Mouse (Mus musculus) MEL (cell line): ENCODE measurements around the gene Tspan4. TPM values are rescaled to one million over a fixed set of nuclear protein-coding genes. Genes with fewer than 3 reads are reported as not detected.

Source experiments
- DNase-seq: peaks from one replicate; pipeline ENCODE4 v3.0.0; 2011; ENCODE audit warnings: low read depth, low spot score
- H3K27ac ChIP-seq: 2 replicates; pipeline ENCODE4 v1.5.1; 2012; ENCODE audit warnings: low read depth, mild to moderate bottlenecking, control low read depth, low read length, moderate library complexity; ENCODE audit not compliant: control insufficient read depth
- H3K27me3 ChIP-seq, 2 experiments: fragments of 150-350 bp in 1 of 2; sonication (generic) in 1 of 2; 2 replicates each; pipeline ENCODE4 v1.6.1; 2012; ENCODE audit warnings: low read length in 2 of 2, mild to moderate bottlenecking in 2 of 2, improper control_type of control experiment in 1 of 2, moderate library complexity in 1 of 2; ENCODE audit not compliant: insufficient read depth in 2 of 2, control insufficient read depth in 1 of 2
- H3K36me3 ChIP-seq, 2 experiments: 2 replicates each; pipeline ENCODE4 v1.6.1; 2012 to 2014; ENCODE audit warnings: low read length in 2 of 2, improper control_type of control experiment in 1 of 2, inconsistent platforms in 1 of 2, mild to moderate bottlenecking in 1 of 2; ENCODE audit not compliant: insufficient read depth in 2 of 2, control insufficient read depth in 1 of 2
- H3K4me1 ChIP-seq, 2 experiments: fragments of 150-350 bp in 1 of 2; sonication (generic) in 1 of 2; 2 replicates each; pipeline ENCODE4 v1.6.1; 2012; ENCODE audit warnings: low read length in 2 of 2, improper control_type of control experiment in 1 of 2, mild to moderate bottlenecking in 1 of 2; ENCODE audit not compliant: insufficient read depth in 2 of 2, control insufficient read depth in 1 of 2
- H3K4me3 ChIP-seq, 2 experiments: fragments of 150-350 bp in 1 of 2; sonication (generic) in 1 of 2; 2 replicates each; pipeline ENCODE4 v1.5.1; 2012; ENCODE audit warnings: low read depth in 2 of 2, low read length in 2 of 2, mild to moderate bottlenecking in 2 of 2, moderate library complexity in 2 of 2, control low read depth in 1 of 2, improper control_type of control experiment in 1 of 2; ENCODE audit not compliant: control insufficient read depth in 1 of 2, insufficient read depth in 1 of 2
- H3K79me2 ChIP-seq: 2 replicates; pipeline ENCODE4 v1.6.1; 2012; ENCODE audit warnings: mild to moderate bottlenecking, low read length, moderate library complexity; ENCODE audit not compliant: control insufficient read depth, poor library complexity, insufficient read depth
- H3K9ac ChIP-seq: 2 replicates; pipeline ENCODE4 v1.6.1; 2012; ENCODE audit warnings: low read depth, mild to moderate bottlenecking, control low read depth, low read length, moderate library complexity; ENCODE audit not compliant: control insufficient read depth, poor library complexity, severe bottlenecking
- H3K9me3 ChIP-seq: fragments of 150-350 bp; sonication (generic); replicated peaks from 2 replicates; pipeline ENCODE4 v1.6.1; 2012; ENCODE audit warnings: mild to moderate bottlenecking, low read length, improper control_type of control experiment, moderate library complexity; ENCODE audit not compliant: insufficient read depth
- BHLHE40 ChIP-seq: IDR thresholded peaks from 2 replicates; pipeline ENCODE4 v1.6.1; 2012; ENCODE audit warnings: low read depth, mild to moderate bottlenecking, inconsistent platforms, low read length, improper control_type of control experiment, borderline replicate concordance
- CTCF ChIP-seq, 3 experiments: IDR thresholded peaks in 2 of 3; conservative IDR thresholded peaks in 1 of 3; 2 replicates each; pipeline ENCODE4 v1.5.1; 2011 to 2012; ENCODE audit warnings: low read length in 3 of 3, low read depth in 2 of 3, mild to moderate bottlenecking in 2 of 3, improper control_type of control experiment in 1 of 3, inconsistent platforms in 1 of 3, mixed read lengths in 1 of 3, moderate library complexity in 1 of 3; ENCODE audit not compliant: control insufficient read depth in 1 of 3, insufficient read depth in 1 of 3, poor library complexity in 1 of 3, severe bottlenecking in 1 of 3
- E2F4 ChIP-seq: IDR thresholded peaks from 2 replicates; pipeline ENCODE4 v1.6.1; 2011; ENCODE audit warnings: low read depth, low read length, improper control_type of control experiment, borderline replicate concordance
- ELF1 ChIP-seq: IDR thresholded peaks from 2 replicates; pipeline ENCODE4 v1.6.1; 2014; ENCODE audit warnings: low read depth, mild to moderate bottlenecking, inconsistent platforms, low read length, improper control_type of control experiment, moderate library complexity
- GABPA ChIP-seq: IDR thresholded peaks from 2 replicates; pipeline ENCODE4 v1.6.1; 2012; ENCODE audit warnings: low read depth, mild to moderate bottlenecking, inconsistent platforms, low read length, improper control_type of control experiment, moderate library complexity
- GATA1 ChIP-seq: IDR thresholded peaks from 2 replicates; pipeline ENCODE4 v1.6.1; 2011; ENCODE audit warnings: low read depth, low read length, improper control_type of control experiment
- JUND ChIP-seq: IDR thresholded peaks from 2 replicates; pipeline ENCODE4 v1.6.1; 2011; ENCODE audit warnings: low read depth, mild to moderate bottlenecking, improper control_type of control experiment, low read length
- KAT2A ChIP-seq: conservative IDR thresholded peaks from 2 replicates; pipeline ENCODE4 v1.6.1; 2012; ENCODE audit warnings: low read depth, low read length, improper control_type of control experiment, inconsistent platforms
- MAX ChIP-seq: IDR thresholded peaks from 2 replicates; pipeline ENCODE4 v1.6.1; 2011; ENCODE audit warnings: low read length, improper control_type of control experiment
- MXI1 ChIP-seq: IDR thresholded peaks from 2 replicates; pipeline ENCODE4 v1.6.1; 2011; ENCODE audit warnings: mild to moderate bottlenecking, low read depth, low read length, improper control_type of control experiment
- MYB ChIP-seq: IDR thresholded peaks from 2 replicates; pipeline ENCODE4 v1.6.1; 2011; ENCODE audit warnings: mild to moderate bottlenecking, low read depth, low read length, improper control_type of control experiment
- POLR2A ChIP-seq, 2 experiments: IDR thresholded peaks; 2 replicates each; pipeline ENCODE4 v1.6.1; 2011 to 2012; ENCODE audit warnings: low read length in 2 of 2, mild to moderate bottlenecking in 2 of 2, control low read depth in 1 of 2, improper control_type of control experiment in 1 of 2, low read depth in 1 of 2, moderate library complexity in 1 of 2; ENCODE audit not compliant: control insufficient read depth in 1 of 2, insufficient read depth in 1 of 2, poor library complexity in 1 of 2
- POLR2AphosphoS2 ChIP-seq: IDR thresholded peaks from 2 replicates; pipeline ENCODE4 v1.6.1; 2011; ENCODE audit warnings: low read length, improper control_type of control experiment
- POLR2AphosphoS5 ChIP-seq: IDR thresholded peaks from 2 replicates; pipeline ENCODE4 v1.6.1; 2012; ENCODE audit warnings: low read depth, borderline replicate concordance, mild to moderate bottlenecking, inconsistent platforms, low read length, moderate library complexity, mixed read lengths
- RCOR1 ChIP-seq: IDR thresholded peaks from 2 replicates; pipeline ENCODE4 v1.6.1; 2012; ENCODE audit warnings: low read depth, mild to moderate bottlenecking, inconsistent platforms, low read length, improper control_type of control experiment
- SMC3 ChIP-seq: IDR thresholded peaks from 2 replicates; pipeline ENCODE4 v1.6.1; 2011; ENCODE audit warnings: low read depth, low read length, improper control_type of control experiment
- TAL1 ChIP-seq: IDR thresholded peaks from 2 replicates; pipeline ENCODE4 v1.6.1; 2012; ENCODE audit warnings: mild to moderate bottlenecking, inconsistent platforms, low read length, moderate library complexity, mixed read lengths
- TCF12 ChIP-seq: IDR thresholded peaks from 2 replicates; pipeline ENCODE4 v1.6.1; 2014; ENCODE audit warnings: low read depth, mild to moderate bottlenecking, inconsistent platforms, low read length, improper control_type of control experiment, moderate library complexity
- UBTF ChIP-seq: IDR thresholded peaks from 2 replicates; pipeline ENCODE4 v1.6.1; 2012; ENCODE audit warnings: low read depth, mild to moderate bottlenecking, inconsistent platforms, low read length, improper control_type of control experiment, moderate library complexity, borderline replicate concordance; ENCODE audit not compliant: insufficient read depth
- USF1 ChIP-seq: IDR thresholded peaks from 2 replicates; pipeline ENCODE4 v1.6.1; 2014; ENCODE audit warnings: low read depth, mild to moderate bottlenecking, inconsistent platforms, low read length, improper control_type of control experiment, moderate library complexity
- USF2 ChIP-seq, 2 experiments: IDR thresholded peaks; 2 replicates each; pipeline ENCODE4 v1.6.1; 2011 to 2012; ENCODE audit warnings: improper control_type of control experiment in 2 of 2, low read length in 2 of 2, borderline replicate concordance in 1 of 2, inconsistent platforms in 1 of 2, low read depth in 1 of 2, mild to moderate bottlenecking in 1 of 2; ENCODE audit not compliant: insufficient read depth in 1 of 2
- ZC3H11A ChIP-seq: IDR thresholded peaks from 2 replicates; pipeline ENCODE4 v1.6.1; 2012; ENCODE audit warnings: low read depth, mild to moderate bottlenecking, inconsistent platforms, low read length, improper control_type of control experiment
- ZKSCAN1 ChIP-seq: IDR thresholded peaks from 2 replicates; pipeline ENCODE4 v1.6.1; 2012; ENCODE audit warnings: low read depth, mild to moderate bottlenecking, inconsistent platforms, low read length, improper control_type of control experiment, moderate library complexity
- ZNF384 ChIP-seq: IDR thresholded peaks from 2 replicates; pipeline ENCODE4 v1.6.1; 2012; ENCODE audit warnings: low read depth, mild to moderate bottlenecking, inconsistent platforms, low read length, improper control_type of control experiment
- polyA plus RNA-seq, 2 experiments: library from polyadenylated mRNA; stranded (reverse) in 1 of 2; unstranded in 1 of 2; fragments of >175 nt in 1 of 2; fragments of >200 nt in 1 of 2; gene quantifications; 2 replicates each; pipeline versions ENCODE4 v1.2.1 to v1.2.4; 2012; ENCODE audit warnings: low replicate concordance in 2 of 2, low read depth in 1 of 2; ENCODE audit not compliant: insufficient read length in 2 of 2, insufficient read depth in 1 of 2, missing spikeins in 1 of 2
- total RNA-seq: library from RNA; depleted of rRNA; stranded (reverse); fragments of 300-350 nt; gene quantifications from 2 replicates; pipeline ENCODE4 v1.2.3, GENCODE M21; 2012

Tspan4 gene
- total and polyA plus RNA-seq, 3 experiments: 97.9 to 110 TPM; not detected in 1

- Histone ChIP-seq H3K4me3 (no peak overlapping the region), H3K27me3 (no peaks in the 10 kb centered on the region), H3K27ac (no peak overlapping the region), H3K36me3 (no peaks in the 10 kb centered on the region), H3K79me2 (no peaks in the 10 kb centered on the region), H3K9ac (no peak overlapping the region), H3K9me3 (no peaks in the 10 kb centered on the region), H3K4me1 (no peaks in the 10 kb centered on the region)
- TF ChIP-seq MYB: no peak
- TF ChIP-seq MXI1: no peak
- no peak for TF ChIP-seq ZNF384
- TF ChIP-seq USF1: no peak
- no peak for TF ChIP-seq BHLHE40
- TF ChIP-seq GATA1: no peak
- no peak for TF ChIP-seq MAX
- no peak for TF ChIP-seq ZKSCAN1
- no peak for TF ChIP-seq ZC3H11A
- no peak for TF ChIP-seq KAT2A
- TF ChIP-seq GABPA: no peak
- TF ChIP-seq ELF1: no peak
- no peak for TF ChIP-seq CTCF (IDR thresholded peaks at IDR 0.05 in 2 of 3, conservative IDR thresholded peaks at IDR 0.05 in 1 of 3; ENCODE audit: control insufficient read depth in 1 of 3, insufficient read depth in 1 of 3, low read depth in 2 of 3, low read length in 3 of 3, poor library complexity in 1 of 3, severe bottlenecking in 1 of 3)
- TF ChIP-seq POLR2A (IDR thresholded peaks at IDR 0.05; ENCODE audit: control insufficient read depth in 1 of 2, insufficient read depth in 1 of 2, low read depth in 1 of 2, low read length in 2 of 2, poor library complexity in 1 of 2): no peak
- no peak for TF ChIP-seq UBTF
- TF ChIP-seq E2F4: no peak
- TF ChIP-seq RCOR1: no peak
- no peak for TF ChIP-seq SMC3
- DNase-seq: no peak
Measured at GRCm38 (mm10) chr7:141510196-141510595, 35.2 kb downstream of the Tspan4 start.

- Histone ChIP-seq H3K9ac (no peak overlapping the region), H3K27me3 (no peaks in the 10 kb centered on the region), H3K4me1 (no peaks in the 10 kb centered on the region), H3K4me3 (no peak overlapping the region), H3K9me3 (no peaks in the 10 kb centered on the region), H3K36me3 (no peaks in the 10 kb centered on the region)
- DNase-seq: no peak
- TF ChIP-seq RCOR1 (no peak), JUND (no peak), TAL1 (no peak), POLR2AphosphoS2 (no peak), TCF12 (no peak), POLR2AphosphoS5 (no peak), ZNF384 (no peak), ZKSCAN1 (no peak), ZC3H11A (no peak), SMC3 (no peak), USF2 (IDR thresholded peaks at IDR 0.05; ENCODE audit: borderline replicate concordance in 1 of 2, insufficient read depth in 1 of 2, low read depth in 1 of 2, low read length in 2 of 2) (no peak), KAT2A (no peak), MAX (no peak), CTCF (IDR thresholded peaks at IDR 0.05 in 2 of 3, conservative IDR thresholded peaks at IDR 0.05 in 1 of 3; ENCODE audit: control insufficient read depth in 1 of 3, insufficient read depth in 1 of 3, low read depth in 2 of 3, low read length in 3 of 3, poor library complexity in 1 of 3, severe bottlenecking in 1 of 3) (no peak), GABPA (no peak)
- TF ChIP-seq, all 39 proteins: peak for 0
- H3K27ac ChIP-seq: no peak overlapping the region
- H3K79me2 ChIP-seq: no peaks in the 10 kb centered on the region
Measured at GRCm38 (mm10) chr7:141510681-141511191, 35.7 kb downstream of the Tspan4 start.
